Mouse (Mus musculus) embryo, embryonic 10 days (tissue): ENCODE measurements at regions not wholly inside any gene's neighbourhood (a gene's known extent, or its start where the extent isn't known, plus 50 kb on each side); places are given as distances from the start of the nearest gene placed in this dataset.
"Not testable (repeated sequence)": the region's sequence is repeated elsewhere in the genome, so short reads cannot be mapped to it uniquely, and the experiment has no call there.

Experiments used
- DNase-seq: peaks from one replicate; pipeline ENCODE4 v3.0.0-alpha.2; 2015; ENCODE audit warnings: low spot score

- no peak for DNase-seq
Measured at GRCm38 (mm10) chr17:84844950-84845349, 54.4 kb upstream of the Lrpprc start.

- no peak for DNase-seq
Measured at GRCm38 (mm10) chr17:84846141-84846540, 55.6 kb upstream of the Lrpprc start.

- no peak for DNase-seq
Measured at GRCm38 (mm10) chr17:84848385-84849030, 57.9 kb upstream of the Lrpprc start.

- no peak for DNase-seq
Measured at GRCm38 (mm10) chr17:84849031-84849405, 58.4 kb upstream of the Lrpprc start.

GRCm38 (mm10) chr17:84850464-84850863 lies 59.9 kb upstream of the Lrpprc start:
- no peak for DNase-seq

GRCm38 (mm10) chr17:84850893-84851292 lies 60.3 kb upstream of the Lrpprc start:
- DNase-seq = no peak

GRCm38 (mm10) chr17:84856971-84857370 lies 66.4 kb upstream of the Lrpprc start:
- no peak for DNase-seq

GRCm38 (mm10) chr17:84858830-84859229 lies 68.2 kb upstream of the Lrpprc start:
- DNase-seq = peak; percentile 19

- no peak for DNase-seq
Measured at GRCm38 (mm10) chr17:84859916-84860315, 69.3 kb upstream of the Lrpprc start.

- DNase-seq = no peak
Measured at GRCm38 (mm10) chr17:84860835-84861234, 70.2 kb upstream of the Lrpprc start.

- DNase-seq = not testable (repeated sequence)
Measured at GRCm38 (mm10) chr17:84864231-84864630, 73.6 kb upstream of the Lrpprc start.

GRCm38 (mm10) chr17:84865158-84865557 lies 74.6 kb upstream of the Lrpprc start:
- no peak for DNase-seq

GRCm38 (mm10) chr17:84865566-84865965 lies 75.0 kb upstream of the Lrpprc start:
- DNase-seq = no peak

GRCm38 (mm10) chr17:84869074-84869722 lies 78.6 kb upstream of the Lrpprc start:
- DNase-seq = no peak

GRCm38 (mm10) chr17:84873554-84873953 lies 83.0 kb upstream of the Lrpprc start:
- no peak for DNase-seq

- DNase-seq = no peak
Measured at GRCm38 (mm10) chr17:84874494-84874893, 82.0 kb upstream of the Ppm1b start.

GRCm38 (mm10) chr17:84875031-84875430 lies 81.5 kb upstream of the Ppm1b start:
- no peak for DNase-seq

- DNase-seq = no peak
Measured at GRCm38 (mm10) chr17:84876037-84876436, 80.5 kb upstream of the Ppm1b start.

GRCm38 (mm10) chr17:84877176-84877863 lies 79.2 kb upstream of the Ppm1b start:
- no peak for DNase-seq

GRCm38 (mm10) chr17:84877864-84878224 lies 78.7 kb upstream of the Ppm1b start:
- peak; percentile 82 for DNase-seq

GRCm38 (mm10) chr17:84878316-84878715 lies 78.2 kb upstream of the Ppm1b start:
- no peak for DNase-seq

GRCm38 (mm10) chr17:84879146-84879545 lies 77.4 kb upstream of the Ppm1b start:
- no peak for DNase-seq

- no peak for DNase-seq
Measured at GRCm38 (mm10) chr17:84880946-84881345, 75.6 kb upstream of the Ppm1b start.
